Mouse (Mus musculus) ES-E14 (cell line): ENCODE measurements at regions not wholly inside any gene's neighbourhood (a gene's known extent, or its start where the extent isn't known, plus 50 kb on each side); places are given as distances from the start of the nearest gene placed in this dataset.

Experiments used
- CHD2 ChIP-seq: IDR thresholded peaks from 2 replicates; pipeline ENCODE4 v1.6.1; 2014; ENCODE audit warnings: mild to moderate bottlenecking, low read depth, low read length, inconsistent platforms
- HCFC1 ChIP-seq: IDR thresholded peaks from 2 replicates; pipeline ENCODE4 v1.6.1; 2012; ENCODE audit warnings: low read length, inconsistent platforms, borderline replicate concordance; ENCODE audit not compliant: insufficient read depth
- ZC3H11A ChIP-seq: IDR thresholded peaks from 2 replicates; pipeline ENCODE4 v1.6.1; 2012; ENCODE audit warnings: low read depth, mild to moderate bottlenecking, inconsistent platforms, low read length, borderline replicate concordance

DNA sequence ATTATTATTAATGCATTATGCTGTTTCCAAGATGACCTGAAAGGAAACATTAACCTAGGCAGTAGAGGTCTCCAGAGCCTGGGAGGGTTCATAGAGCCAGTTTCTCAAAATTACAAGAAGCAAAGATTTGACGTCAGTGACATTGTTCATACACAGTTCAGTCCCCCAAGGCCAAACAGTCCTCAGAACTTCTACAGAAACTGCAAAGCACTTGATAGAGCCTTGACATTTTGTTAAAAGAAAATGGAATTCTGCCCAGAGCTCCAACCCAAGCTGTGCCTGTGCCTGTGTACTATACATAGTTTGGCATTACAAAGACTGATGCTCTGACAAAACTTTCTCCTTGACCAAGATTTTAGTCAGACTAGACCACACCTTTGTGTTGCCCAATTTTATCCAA is 118.9 kb downstream of the H2al2a start:
- TF ChIP-seq CHD2: no peak
- no peak for TF ChIP-seq HCFC1
- TF ChIP-seq ZC3H11A: no peak
